Mouse (Mus musculus): ENCODE results near the gene Pear1.

DNA sequence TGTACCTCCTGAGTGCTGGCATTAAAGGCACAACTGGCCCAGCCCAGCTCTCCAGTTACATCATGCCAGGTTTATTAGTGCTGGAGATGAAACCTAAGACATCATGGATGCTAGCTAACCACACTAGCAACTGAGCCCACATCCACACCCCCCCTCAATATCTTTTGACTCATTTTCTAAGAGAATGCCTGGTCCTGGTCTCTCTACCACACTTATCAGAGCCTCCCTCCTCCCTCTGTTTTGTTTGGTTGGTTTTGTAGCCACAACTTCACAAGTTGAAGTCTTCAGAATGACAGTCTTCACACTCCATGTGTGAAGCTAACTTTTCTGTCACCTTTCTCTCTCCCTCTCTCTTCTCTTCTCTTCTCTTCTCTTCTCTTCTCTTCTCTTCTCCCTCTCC lies 16.8 kb upstream of the Pear1 start:
- no peak for TF ChIP-seq TBP (conservative IDR thresholded peaks at IDR 0.05; ENCODE audit: low read depth, low read length)
- no peak for TF ChIP-seq POLR2AphosphoS2 (IDR thresholded peaks at IDR 0.05; ENCODE audit: low read depth, low read length)
- TF ChIP-seq RAD21 (IDR thresholded peaks at IDR 0.05; ENCODE audit: low read depth, low read length): no peak
- no peak for TF ChIP-seq ZNF384 (IDR thresholded peaks at IDR 0.05; ENCODE audit: low read depth, low read length)

Data from CH12.LX (cell line).